Mouse (Mus musculus): ENCODE results near the gene Hist1h4d. TPM values are rescaled to one million over a fixed set of nuclear protein-coding genes. Genes with fewer than 3 reads are reported as not detected.

The Hist1h4d gene
- total RNA-seq, 2 experiments from 2014 or later, result 39.6 to 39.7 TPM

GRCm38 (mm10) chr13:23622175-23622671, 40.8 kb downstream of the Hist1h4d start, which contains the start of gene Hist1h1e:
Hist1h1e (minus strand) TSS chr13:23622558.
- intact Hi-C loops (cut with DNase I), result loop anchor here (5.0 to 10.0 kb wide), 2 partner anchors 75 to 113 kb away; partner anchors contain the start of genes Hist1h1c, Hist1h1t and Hist1h4c

DNA sequence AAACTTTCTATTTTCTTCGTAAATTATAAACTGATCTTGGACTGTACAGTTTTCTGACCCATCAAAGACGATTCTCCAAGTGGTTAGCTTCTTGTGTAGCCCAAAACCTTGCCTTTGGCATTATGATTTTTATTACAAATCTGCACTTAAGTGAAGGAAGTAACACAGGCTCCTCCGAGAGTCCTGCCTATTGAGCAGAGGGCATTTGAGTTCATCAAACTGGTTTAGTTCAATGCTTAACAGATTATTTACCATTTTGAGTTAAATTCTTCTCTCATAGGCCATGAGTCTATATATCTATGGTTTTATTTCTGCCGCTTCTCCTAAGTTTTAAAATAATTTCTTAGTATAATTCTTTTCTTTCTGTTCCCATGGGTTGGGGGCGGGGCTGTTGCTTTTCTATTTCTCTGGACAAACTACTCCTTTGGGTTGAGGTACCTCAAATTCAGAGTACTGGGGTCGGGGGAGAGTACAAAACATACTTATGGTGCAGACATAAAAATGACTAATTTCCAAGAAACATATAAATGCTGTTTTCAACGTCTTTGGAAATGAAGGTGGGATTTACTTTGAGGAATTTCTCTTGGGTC, 41.6 kb downstream of the Hist1h4d start:
- DNase-seq, result no peak

More at GRCm38 (mm10) chr13:23622175-23622671, 40.8 kb downstream of the Hist1h4d start, which contains the start of gene Hist1h1e:
- DNase-seq, result peak; percentile 84 to 85

DNA sequence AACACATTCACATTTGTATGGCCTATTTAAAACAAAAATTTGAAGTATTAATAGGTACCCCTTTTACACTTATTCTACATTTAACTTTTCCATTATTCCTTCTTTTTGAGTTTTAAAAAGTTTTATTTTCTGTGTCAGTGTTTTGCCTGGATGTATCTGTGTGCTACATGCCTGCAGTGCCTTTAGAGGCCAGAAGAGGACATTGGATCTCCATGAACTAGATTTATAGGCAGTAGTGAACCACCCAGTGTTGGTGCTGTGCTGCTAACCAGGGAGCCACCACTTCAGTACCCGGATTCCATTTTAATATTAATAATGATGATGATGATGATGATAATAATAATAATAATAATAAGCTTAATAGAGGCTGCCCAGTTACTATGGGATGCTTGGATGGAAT, 49.3 kb downstream of the Hist1h4d start:
- intact Hi-C loops (cut with DNase I), result loop anchor here (5.0 kb wide), 1 partner anchor 42 kb away; no protein-coding TSS in a partner anchor
- no peak for DNase-seq

More for the DNA sequence above, 41.6 kb downstream of the Hist1h4d start:
- intact Hi-C loops (cut with DNase I), result loop anchor here (5.0 to 10.0 kb wide), 2 partner anchors 74 to 112 kb away; partner anchors contain the start of genes Hist1h1c, Hist1h1t and Hist1h4c

Small RNA genes lying within 50 kb of the gene (microRNA-seq; reads per million reads assigned to microRNA genes)
- gene Gm44297, result 0 reads per million in 2 experiments
- gene Gm44359, result 0 reads per million in 2 experiments
- 0 reads per million in 2 experiments for gene Gm44394

Other genes with a start within 250 kb of the Hist1h4d start
- gene Zfp322a, start 212.4 kb upstream of the Hist1h4d start, total RNA-seq (2021), result 10 to 100 TPM in 1 of 2 experiments, 1 to 10 TPM in 1; 8.4 to 11.1 TPM
- gene Abt1, start 157.7 kb upstream of the Hist1h4d start, total RNA-seq (2021), result 1 to 10 TPM; 3.2 to 3.3 TPM
- not detected for gene Btn1a1, start 115.7 kb upstream of the Hist1h4d start, total RNA-seq (2021)
- gene Btn2a2, start 92.7 kb upstream of the Hist1h4d start, total RNA-seq (2021), result not detected
- 100 to 1,000 TPM; 130 to 153 TPM for gene Hist1h4h, start 50.5 kb upstream of the Hist1h4d start, total RNA-seq (2021)
- gene Hist1h2af, start 47.7 kb upstream of the Hist1h4d start, total RNA-seq (2021), result 10 to 100 TPM in 1 of 2 experiments, 1 to 10 TPM in 1; 7.7 to 11.5 TPM
- 1 to 10 TPM; 2.8 to 5.0 TPM for gene Hist1h3g, start 46.2 kb upstream of the Hist1h4d start, total RNA-seq (2021)
- gene Hist1h2bh, start 38.2 kb upstream of the Hist1h4d start, total RNA-seq (2021), result 1 to 10 TPM; 1.7 to 2.1 TPM
- 1 to 10 TPM; 5.5 to 6.4 TPM for gene Hist1h3f, start 37.5 kb upstream of the Hist1h4d start, total RNA-seq (2021)
- gene Hist1h4f, start 29.9 kb upstream of the Hist1h4d start, total RNA-seq (2021), result 10 to 100 TPM; 12.5 to 22.4 TPM
- gene Hist1h1d, start 28.3 kb upstream of the Hist1h4d start, total RNA-seq (2021), result 1 to 10 TPM; 1.6 to 2.0 TPM
- gene Hist1h3e, start 19.2 kb upstream of the Hist1h4d start, total RNA-seq (2021), result 10 to 100 TPM; 11.9 to 17.0 TPM
- 1 to 10 TPM; 1.6 to 2.8 TPM for gene Hist1h2ae, start 10.4 kb upstream of the Hist1h4d start, total RNA-seq (2021)
- gene Hist1h2bg, start 10.2 kb upstream of the Hist1h4d start, total RNA-seq (2021), result 10 to 100 TPM; 15.3 to 21.1 TPM
- gene Hist1h2bf, start 7.4 kb upstream of the Hist1h4d start, total RNA-seq (2021), result 1 to 10 TPM; 7.5 to 8.5 TPM
- gene Hist1h2ad, start 7.2 kb upstream of the Hist1h4d start, total RNA-seq (2021), result 1 to 10 TPM; 1.2 to 2.2 TPM
- gene Hist1h3d, start 5.8 kb upstream of the Hist1h4d start, total RNA-seq (2021), result 1 to 10 TPM; 2.8 to 4.8 TPM
- gene Hist1h2be, start 39.5 kb downstream of the Hist1h4d start, total RNA-seq (2021), result 10 to 100 TPM; 16.6 to 18.7 TPM
- 10 to 100 TPM; 42.9 to 50.8 TPM for gene Hist1h1e, start 41.0 kb downstream of the Hist1h4d start, total RNA-seq (2021)
- gene Hist1h2ac, start 102.3 kb downstream of the Hist1h4d start, total RNA-seq (2021), result 1 to 10 TPM; 1.3 to 1.4 TPM
- 10 to 100 TPM; 65.6 to 72.3 TPM for gene Hist1h2bc, start 102.6 kb downstream of the Hist1h4d start, total RNA-seq (2021)
- gene Hist1h1t, start 114.2 kb downstream of the Hist1h4d start, total RNA-seq (2021), result not detected
- 10 to 100 TPM; 62.8 to 75.7 TPM for gene Hist1h4c, start 116.9 kb downstream of the Hist1h4d start, total RNA-seq (2021)
- gene Hfe, start 129.3 kb downstream of the Hist1h4d start, total RNA-seq (2021), result 10 to 100 TPM; 17.6 to 27.0 TPM
- gene Hist1h1c, start 157.2 kb downstream of the Hist1h4d start, total RNA-seq (2021), result 100 to 1,000 TPM; 188 to 225 TPM
- 1 to 10 TPM; 4.5 to 4.6 TPM for gene Hist1h3c, start 164.0 kb downstream of the Hist1h4d start, total RNA-seq (2021)
- 1 to 10 TPM; 5.1 to 7.0 TPM for gene Hist1h2bb, start 165.1 kb downstream of the Hist1h4d start, total RNA-seq (2021)
- 10 to 100 TPM in 1 of 2 experiments, 1 to 10 TPM in 1; 9.4 to 10.3 TPM for gene Hist1h2ab, start 169.5 kb downstream of the Hist1h4d start, total RNA-seq (2021)
- gene Hist1h3b, start 170.7 kb downstream of the Hist1h4d start, total RNA-seq (2021), result 10 to 100 TPM; 14.2 to 14.3 TPM
- 1 to 10 TPM; 5.8 to 8.4 TPM for gene Hist1h4b, start 175.4 kb downstream of the Hist1h4d start, total RNA-seq (2021)
- gene Hist1h4a, start 179.6 kb downstream of the Hist1h4d start, total RNA-seq (2021), result 1 to 10 TPM; 6.4 to 7.2 TPM
- gene Hist1h3a, start 180.8 kb downstream of the Hist1h4d start, total RNA-seq (2021), result 10 to 100 TPM in 1 of 2 experiments, 1 to 10 TPM in 1; 9.9 to 14.4 TPM
- gene Hist1h1a, start 182.1 kb downstream of the Hist1h4d start, total RNA-seq (2021), result 1 to 10 TPM; 5.6 to 7.4 TPM
- gene Trim38, start 188.3 kb downstream of the Hist1h4d start, total RNA-seq (2021), result not detected
- not detected for gene Slc17a2, start 225.4 kb downstream of the Hist1h4d start, total RNA-seq (2021)

All from gastrocnemius, postnatal 36 days (tissue).